Mouse (Mus musculus): ENCODE results near the gene Dnah17. TPM values are rescaled to one million over a fixed set of nuclear protein-coding genes. Genes with fewer than 3 reads are reported as not detected.

The Dnah17 gene
- polyA plus RNA-seq (2015; fragmentation: Illumina TruSeq; extraction: RNeasy Lipid Tissue Mini Kit (QIAGEN cat#74804); ENCODE audit: insufficient read depth, low replicate concordance), result 0.12 TPM

DNA sequence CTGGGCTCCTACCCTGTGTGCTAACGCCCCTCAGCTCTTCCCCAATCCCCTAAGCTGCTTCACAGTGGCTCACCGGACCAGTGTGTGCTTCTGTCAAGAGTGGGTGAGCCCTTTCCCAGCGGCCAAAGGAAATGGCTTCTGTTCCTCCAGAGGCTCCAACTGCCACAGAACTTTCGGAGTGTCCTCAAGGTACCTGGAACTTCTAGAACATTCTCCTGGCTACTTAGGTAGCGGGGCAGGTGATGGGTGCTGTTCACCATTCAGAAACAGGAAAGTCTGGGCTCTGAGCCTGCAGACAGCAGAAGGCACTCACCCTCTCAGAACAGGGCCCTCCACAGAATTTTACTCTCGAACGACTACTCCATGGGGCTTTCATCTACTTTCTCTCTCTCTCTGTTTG, at the start of gene Dnah17:
Gene Dnah17, minus strand, starts transcription at position 101 of the 400 bp plus-strand sequence.

GRCm38 (mm10) chr11:117986126-117987031, 144.1 kb downstream of the Dnah17 start, which contains the start of gene Pgs1:
TSS of gene Pgs1 (plus strand) at chr11:117986292.

Other genes with a start within 250 kb of the Dnah17 start
- gene Socs3, start 160.6 kb downstream of the Dnah17 start, polyA plus RNA-seq (2015; fragmentation: Illumina TruSeq; extraction: RNeasy Lipid Tissue Mini Kit (QIAGEN cat#74804); ENCODE audit: insufficient read depth, low replicate concordance), result 8.3 TPM
- 21.2 TPM for gene Pgs1, start 144.3 kb downstream of the Dnah17 start, polyA plus RNA-seq (2015; fragmentation: Illumina TruSeq; extraction: RNeasy Lipid Tissue Mini Kit (QIAGEN cat#74804); ENCODE audit: insufficient read depth, low replicate concordance)
- gene Cyth1, start 118.0 kb upstream of the Dnah17 start, polyA plus RNA-seq (2015; fragmentation: Illumina TruSeq; extraction: RNeasy Lipid Tissue Mini Kit (QIAGEN cat#74804); ENCODE audit: insufficient read depth, low replicate concordance), result 188 TPM
- gene Usp36, start 159.6 kb upstream of the Dnah17 start, polyA plus RNA-seq (2015; fragmentation: Illumina TruSeq; extraction: RNeasy Lipid Tissue Mini Kit (QIAGEN cat#74804); ENCODE audit: insufficient read depth, low replicate concordance), result 20.9 TPM
- gene Cep295nl, start 211.9 kb upstream of the Dnah17 start, polyA plus RNA-seq (2015; fragmentation: Illumina TruSeq; extraction: RNeasy Lipid Tissue Mini Kit (QIAGEN cat#74804); ENCODE audit: insufficient read depth, low replicate concordance), result 0.23 TPM
- 117 TPM for gene Timp2, start 225.1 kb upstream of the Dnah17 start, polyA plus RNA-seq (2015; fragmentation: Illumina TruSeq; extraction: RNeasy Lipid Tissue Mini Kit (QIAGEN cat#74804); ENCODE audit: insufficient read depth, low replicate concordance)

Data from spleen, adult 10 weeks (tissue).